In genomic region chr7:27688246-27688788, GRCm38 (mm10) we compare ENCODE assay signal across 8 mouse cellular contexts. TPM values are rescaled to one million over a fixed set of nuclear protein-coding genes. Genes with fewer than 3 reads are reported as not detected.
DNase-seq lines count a peak whose midpoint lies in the region; ATAC-seq and TF ChIP-seq lines count a peak whose summit lies in the region.

No protein-coding gene starts in this region.

- peaks cover 17% of the 10 kb centered on the region for H3K4me1 ChIP-seq in heart, embryonic 15.5 days (replicated peaks)
- H3K4me1 ChIP-seq in hindbrain, embryonic 14.5 days (replicated peaks; ENCODE audit: control insufficient read depth, insufficient read depth, low read length) = peaks cover 13% of the 10 kb centered on the region
- H3K4me1 ChIP-seq in midbrain, postnatal 0 days (ENCODE audit: insufficient read depth, low read length) = peaks cover 4% of the 10 kb centered on the region; the same call in 1 of the 2 replicates

- no peaks in the 10 kb centered on the region for H3K9me3 ChIP-seq in heart, embryonic 15.5 days (replicated peaks)
- no peaks in the 10 kb centered on the region for H3K9me3 ChIP-seq in hindbrain, embryonic 14.5 days (ENCODE audit: control insufficient read depth, low read length)
- H3K9me3 ChIP-seq in midbrain, postnatal 0 days (ENCODE audit: low read length) = no peaks in the 10 kb centered on the region

- WGBS in heart, embryonic 15.5 days = 35% methylated on average over 14 of the region's 14 CpGs
- WGBS in hindbrain, embryonic 14.5 days = 31% methylated on average over 14 of the region's 14 CpGs
- 34% methylated on average over 14 of the region's 14 CpGs for WGBS in midbrain, postnatal 0 days

- DNase-seq in heart, postnatal 25 days (ENCODE audit: low spot score) = no peak
- peak; percentile 14 for DNase-seq in brain, embryonic 14.5 days (ENCODE audit: low read depth)
- DNase-seq in hindbrain, embryonic 14.5 days (ENCODE audit: low spot score) = no peak
- no peak for DNase-seq in midbrain, postnatal 0 days (ENCODE audit: low spot score)
- DNase-seq in B cell, adult 2 months = no peak
- no peak for DNase-seq in frontal cortex, postnatal 14 days (ENCODE audit: low spot score in 2 of 2)
- DNase-seq in cerebellum, adult 11 months = no peak

- TF ChIP-seq CTCF in brain, embryonic 14.5 days (IDR thresholded peaks at IDR 0.05; ENCODE audit: borderline replicate concordance, extremely low read depth, insufficient read depth, insufficient read length) = no peak
- TF ChIP-seq CTCF in midbrain, postnatal 0 days (IDR thresholded peaks at IDR 0.05) = no peak

- no peaks in the 10 kb centered on the region for H3K36me3 ChIP-seq in heart, embryonic 15.5 days
- H3K36me3 ChIP-seq in hindbrain, embryonic 14.5 days (replicated peaks; ENCODE audit: control insufficient read depth, insufficient read depth) = no peaks in the 10 kb centered on the region
- H3K36me3 ChIP-seq in midbrain, postnatal 0 days (ENCODE audit: insufficient read depth, low read length) = no peaks in the 10 kb centered on the region

- no peak for TF ChIP-seq POLR2A in brain, embryonic 14.5 days (IDR thresholded peaks at IDR 0.05; ENCODE audit: borderline replicate concordance, extremely low read depth, insufficient read depth, insufficient read length, poor library complexity, severe bottlenecking)

- peak overlapping the region; percentile 65 for H3K4me2 ChIP-seq in heart, embryonic 15.5 days
- H3K4me2 ChIP-seq in hindbrain, embryonic 14.5 days (replicated peaks) = peak overlapping the region; percentile 86
- H3K4me2 ChIP-seq in midbrain, postnatal 0 days (ENCODE audit: low read depth, low read length, poor library complexity, severe bottlenecking) = peak overlapping the region; percentile 72

- intact Hi-C loops in heart, postnatal 25 days (cut with DNase I) = loop anchor here (2.0 to 5.0 kb wide), 3 partner anchors 14 to 351 kb away; partner anchors contain the start of genes Ltbp4 and Map3k10

- no peak overlapping the region for H3K27ac ChIP-seq in heart, embryonic 15.5 days
- H3K27ac ChIP-seq in hindbrain, embryonic 14.5 days = peak overlapping the region; percentile 83
- peak overlapping the region; percentile 73 for H3K27ac ChIP-seq in midbrain, postnatal 0 days (ENCODE audit: low read depth, low read length)

- H3K4me3 ChIP-seq in heart, embryonic 15.5 days = peak overlapping the region; percentile 45
- H3K4me3 ChIP-seq in hindbrain, embryonic 14.5 days (replicated peaks; ENCODE audit: low read length) = peak overlapping the region; percentile 41
- peak overlapping the region; percentile 41 for H3K4me3 ChIP-seq in midbrain, postnatal 0 days (ENCODE audit: low read depth, low read length)

- H3K9ac ChIP-seq in heart, embryonic 15.5 days = peak overlapping the region; percentile 50
- H3K9ac ChIP-seq in hindbrain, embryonic 14.5 days = peak overlapping the region; percentile 66
- H3K9ac ChIP-seq in midbrain, postnatal 0 days (replicated peaks; ENCODE audit: low read length, poor library complexity, severe bottlenecking) = peak overlapping the region; percentile 51; the same call in 1 of the 2 replicates

- no peak for ATAC-seq in heart, embryonic 15.5 days (replicated peaks; ENCODE audit: insufficient number of reproducible peaks, insufficient read depth, low FRiP score, low read depth)
- no peak for ATAC-seq in hindbrain, embryonic 14.5 days (ENCODE audit: low FRiP score)
- ATAC-seq in midbrain, postnatal 0 days (ENCODE audit: low FRiP score) = no peak

- peaks cover 13% of the 10 kb centered on the region; the same call in 1 of the 2 replicates for H3K27me3 ChIP-seq in heart, embryonic 15.5 days
- H3K27me3 ChIP-seq in hindbrain, embryonic 14.5 days (ENCODE audit: control insufficient read depth, insufficient read depth, low read length) = no peaks in the 10 kb centered on the region
- no peaks in the 10 kb centered on the region for H3K27me3 ChIP-seq in midbrain, postnatal 0 days (ENCODE audit: insufficient read depth, low read length)

RNA-seq across cellular contexts. Expression of gene Zfp607b, which starts 0.8 kb away (rescaled TPM):
- polyA plus RNA-seq in heart, embryonic 15.5 days (2015; fragmentation: Nextera tagmentation; extraction: Ambion mirVana) = 2.0 and 2.9 TPM in 2 replicates
- total RNA-seq in heart, postnatal 25 days (2021) = under 1 TPM; 0.39 to 0.88 TPM
- polyA plus RNA-seq in brain, embryonic 14.5 days (2012; rRNA removed) = 6.6 and 7.3 TPM in 2 replicates
- polyA plus RNA-seq in hindbrain, embryonic 14.5 days (2014; fragmentation: Nextera tagmentation; extraction: Ambion mirVana) = 11.8 and 12.5 TPM in 2 replicates
- 6.5 and 10.4 TPM in 2 replicates for total RNA-seq in midbrain, postnatal 0 days (2014; rRNA removed)
- polyA plus RNA-seq in midbrain, postnatal 0 days (2015; fragmentation: Nextera tagmentation; extraction: Ambion mirVana) = 9.2 and 9.5 TPM in 2 replicates

RNA-seq across cellular contexts. Expression of gene Map3k10, which starts 13.9 kb away (rescaled TPM):
- polyA plus RNA-seq in heart, embryonic 15.5 days (2015; fragmentation: Nextera tagmentation; extraction: Ambion mirVana) = 3.7 and 4.5 TPM in 2 replicates
- 10 to 100 TPM; 21.9 to 22.2 TPM for total RNA-seq in heart, postnatal 25 days (2021)
- 76.8 and 93.9 TPM in 2 replicates for polyA plus RNA-seq in brain, embryonic 14.5 days (2012; rRNA removed)
- polyA plus RNA-seq in hindbrain, embryonic 14.5 days (2014; fragmentation: Nextera tagmentation; extraction: Ambion mirVana) = 23.5 and 27.2 TPM in 2 replicates
- 150 and 165 TPM in 2 replicates for total RNA-seq in midbrain, postnatal 0 days (2014; rRNA removed)
- polyA plus RNA-seq in midbrain, postnatal 0 days (2015; fragmentation: Nextera tagmentation; extraction: Ambion mirVana) = 24.4 and 24.5 TPM in 2 replicates

RNA-seq across cellular contexts. Expression of gene Ttc9b, which starts 34.6 kb away (rescaled TPM):
- 0.58 TPM in 1 of 2 replicates, not detected in the other for polyA plus RNA-seq in heart, embryonic 15.5 days (2015; fragmentation: Nextera tagmentation; extraction: Ambion mirVana)
- total RNA-seq in heart, postnatal 25 days (2021) = not detected
- 57.7 and 64.6 TPM in 2 replicates for polyA plus RNA-seq in brain, embryonic 14.5 days (2012; rRNA removed)
- 98.6 and 100 TPM in 2 replicates for polyA plus RNA-seq in hindbrain, embryonic 14.5 days (2014; fragmentation: Nextera tagmentation; extraction: Ambion mirVana)
- 111 and 114 TPM in 2 replicates for total RNA-seq in midbrain, postnatal 0 days (2014; rRNA removed)
- 125 and 133 TPM in 2 replicates for polyA plus RNA-seq in midbrain, postnatal 0 days (2015; fragmentation: Nextera tagmentation; extraction: Ambion mirVana)

RNA-seq across cellular contexts. Expression of gene Zfp60, which starts 42.9 kb away (rescaled TPM):
- 15.4 and 21.9 TPM in 2 replicates for polyA plus RNA-seq in heart, embryonic 15.5 days (2015; fragmentation: Nextera tagmentation; extraction: Ambion mirVana)
- total RNA-seq in heart, postnatal 25 days (2021) = 1 to 10 TPM; 8.2 to 8.9 TPM
- 37.7 and 46.4 TPM in 2 replicates for polyA plus RNA-seq in brain, embryonic 14.5 days (2012; rRNA removed)
- polyA plus RNA-seq in hindbrain, embryonic 14.5 days (2014; fragmentation: Nextera tagmentation; extraction: Ambion mirVana) = 92.5 and 99.3 TPM in 2 replicates
- total RNA-seq in midbrain, postnatal 0 days (2014; rRNA removed) = 32.1 and 38.6 TPM in 2 replicates
- 38.1 and 40.9 TPM in 2 replicates for polyA plus RNA-seq in midbrain, postnatal 0 days (2015; fragmentation: Nextera tagmentation; extraction: Ambion mirVana)

Comparison
In these comparisons a context has a peak if more than half of its experiments do, and no peak if none do; other contexts are left out.
1. RNA of gene Ttc9b, which starts 34.6 kb away (polyA plus RNA-seq): 125 to 133 TPM in midbrain, postnatal 0 days, 98.6 to 100 TPM in hindbrain, embryonic 14.5 days and 57.7 to 64.6 TPM in brain, embryonic 14.5 days; 0.58 TPM in heart, embryonic 15.5 days; every median in the first group is over 10 times any median in the second.
2. Peak in every context shown above with its lines, with median percentiles within 50 percentile points of each other: H3K4me2 ChIP-seq, H3K4me3 ChIP-seq and H3K9ac ChIP-seq.